Comparison of ENCODE assay signal across 9 mouse cellular contexts in the genomic region with DNA sequence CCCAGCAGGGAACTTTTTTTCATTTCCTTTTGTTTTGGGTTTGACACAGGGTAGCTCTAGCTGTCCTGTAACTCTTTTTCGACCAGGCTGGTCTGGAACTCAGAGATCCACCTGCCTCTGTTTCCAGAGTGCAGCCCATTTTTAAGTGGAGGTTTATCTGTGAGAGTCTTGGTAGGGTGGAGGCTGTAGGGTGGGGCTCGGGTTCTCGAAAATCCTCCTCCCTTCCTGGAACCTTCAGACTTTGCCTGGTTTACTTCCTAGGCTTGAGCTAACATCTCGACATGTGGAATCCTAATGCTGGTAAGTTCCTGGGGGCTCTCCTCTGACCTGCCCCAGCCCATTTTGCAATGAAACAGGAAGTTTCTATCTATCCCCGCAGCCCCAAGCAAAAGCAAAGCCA. TPM values are rescaled to one million over a fixed set of nuclear protein-coding genes. Genes with fewer than 3 reads are reported as not detected.
DNase-seq lines count a peak whose midpoint lies in the region; ATAC-seq lines count a peak whose summit lies in the region.
"Had no signal": no experiment of that assay in that cellular context is flagged by ENCODE, and none has a peak within 500 bp of the region (broad histone marks: within the 10 kb centered on the region; RNA-seq: fewer than 3 reads in every experiment).

No protein-coding gene starts in this region.

- H3K36me3 ChIP-seq in kidney, embryonic 16.5 days (ENCODE audit: insufficient read depth, low read length), result peaks cover 5% of the 10 kb centered on the region; the same call in 1 of the 2 replicates
- no peaks in the 10 kb centered on the region for H3K36me3 ChIP-seq in hindbrain, embryonic 16.5 days (ENCODE audit: control insufficient read depth, insufficient read depth, low read length)
- H3K36me3 ChIP-seq in midbrain, embryonic 16.5 days (ENCODE audit: control insufficient read depth, insufficient read depth, low read length), result peaks cover 7% of the 10 kb centered on the region

- H3K9ac ChIP-seq in kidney, embryonic 16.5 days (replicated peaks; ENCODE audit: low read length), result peak overlapping the region; percentile 58; the same call in 1 of the 2 replicates
- no peak overlapping the region for H3K9ac ChIP-seq in hindbrain, embryonic 16.5 days (ENCODE audit: low read depth, low read length)
- H3K9ac ChIP-seq in midbrain, embryonic 16.5 days (ENCODE audit: low read depth, low read length), result no peak overlapping the region

- H3K4me3 ChIP-seq in kidney, embryonic 16.5 days (ENCODE audit: low read length), result peak overlapping the region; percentile 50; the same call in 1 of the 2 replicates
- no peak overlapping the region for H3K4me3 ChIP-seq in hindbrain, embryonic 16.5 days (ENCODE audit: low read length)
- H3K4me3 ChIP-seq in midbrain, embryonic 16.5 days (ENCODE audit: low read depth, low read length), result peak overlapping the region; percentile 49; the same call in 1 of the 2 replicates

- peaks cover 20% of the 10 kb centered on the region for H3K4me1 ChIP-seq in kidney, embryonic 16.5 days (ENCODE audit: insufficient read depth, low read length)
- peaks cover 14% of the 10 kb centered on the region for H3K4me1 ChIP-seq in hindbrain, embryonic 16.5 days (ENCODE audit: control insufficient read depth, insufficient read depth, low read depth, low read length)
- H3K4me1 ChIP-seq in midbrain, embryonic 16.5 days (ENCODE audit: control insufficient read depth, insufficient read depth, low read length), result peaks cover 17% of the 10 kb centered on the region

- H3K27me3 ChIP-seq in kidney, embryonic 16.5 days (ENCODE audit: insufficient read depth, low read length), result no peaks in the 10 kb centered on the region
- H3K27me3 ChIP-seq in hindbrain, embryonic 16.5 days (replicated peaks; ENCODE audit: control insufficient read depth, insufficient read depth, low read length), result no peaks in the 10 kb centered on the region
- H3K27me3 ChIP-seq in midbrain, embryonic 16.5 days (ENCODE audit: control insufficient read depth, insufficient read depth, low read depth, low read length), result no peaks in the 10 kb centered on the region

- peak overlapping the region; percentile 58 for H3K4me2 ChIP-seq in kidney, embryonic 16.5 days (replicated peaks; ENCODE audit: low read depth, low read length)
- peak overlapping the region; percentile 71 for H3K4me2 ChIP-seq in hindbrain, embryonic 16.5 days (ENCODE audit: low read length)
- H3K4me2 ChIP-seq in midbrain, embryonic 16.5 days (ENCODE audit: low read length), result peak overlapping the region; percentile 61

- no peaks in the 10 kb centered on the region for H3K9me3 ChIP-seq in kidney, embryonic 16.5 days (ENCODE audit: low read length)
- no peaks in the 10 kb centered on the region for H3K9me3 ChIP-seq in hindbrain, embryonic 16.5 days (ENCODE audit: control insufficient read depth, low read length)
- H3K9me3 ChIP-seq in midbrain, embryonic 16.5 days (replicated peaks; ENCODE audit: control insufficient read depth, low read length, poor library complexity, severe bottlenecking), result no peaks in the 10 kb centered on the region

- no peak for DNase-seq in kidney, postnatal 25 days
- DNase-seq in c-Kit-positive CD71-positive TER-119-negative erythroid progenitor cells, embryonic 14.5 days (ENCODE audit: low read depth), result peak; percentile 82
- no peak for DNase-seq in layer of hippocampus, postnatal 36 days
- no peak for DNase-seq in T-cell, adult 2 months (ENCODE audit: low spot score)
- no peak for DNase-seq in ovary, postnatal 10 days (ENCODE audit: low spot score)

- H3K27ac ChIP-seq in kidney, embryonic 16.5 days (ENCODE audit: low read length), result no peak overlapping the region
- H3K27ac ChIP-seq in hindbrain, embryonic 16.5 days (ENCODE audit: low read depth, low read length), result no peak overlapping the region
- no peak overlapping the region for H3K27ac ChIP-seq in midbrain, embryonic 16.5 days (ENCODE audit: low read length)

- ATAC-seq in kidney, embryonic 16.5 days (ENCODE audit: low FRiP score, low TSS enrichment), result no peak
- no peak for ATAC-seq in hindbrain, embryonic 16.5 days
- ATAC-seq in midbrain, embryonic 16.5 days, result no peak

- WGBS in kidney, embryonic 16.5 days, result 65% methylated on average over 5 of the region's 5 CpGs
- WGBS in hindbrain, embryonic 16.5 days, result 68% methylated on average over 5 of the region's 5 CpGs
- WGBS in midbrain, embryonic 16.5 days, result 73% methylated on average over 5 of the region's 5 CpGs

RNA-seq across cellular contexts. Expression of gene Prr13, which starts 1.0 kb away (rescaled TPM):
- 81.5 and 94.9 TPM in 2 replicates for polyA plus RNA-seq in kidney, embryonic 16.5 days (2015; fragmentation: Nextera tagmentation; extraction: Ambion mirVana)
- polyA plus RNA-seq in hindbrain, embryonic 16.5 days (2015; fragmentation: Nextera tagmentation; extraction: Ambion mirVana), result 83.3 and 98.7 TPM in 2 replicates
- 106 and 109 TPM in 2 replicates for polyA plus RNA-seq in midbrain, embryonic 16.5 days (2015; fragmentation: Nextera tagmentation; extraction: Ambion mirVana)
- total RNA-seq in layer of hippocampus, postnatal 36 days (2021), result 10 to 100 TPM; 40.6 to 41.0 TPM

RNA-seq across cellular contexts. Expression of gene Pcbp2, which starts 10.5 kb away (rescaled TPM):
- 209 and 212 TPM in 2 replicates for polyA plus RNA-seq in kidney, embryonic 16.5 days (2015; fragmentation: Nextera tagmentation; extraction: Ambion mirVana)
- polyA plus RNA-seq in hindbrain, embryonic 16.5 days (2015; fragmentation: Nextera tagmentation; extraction: Ambion mirVana), result 120 TPM in 2 replicates
- 105 and 121 TPM in 2 replicates for polyA plus RNA-seq in midbrain, embryonic 16.5 days (2015; fragmentation: Nextera tagmentation; extraction: Ambion mirVana)
- total RNA-seq in layer of hippocampus, postnatal 36 days (2021), result 100 to 1,000 TPM; 448 to 513 TPM

RNA-seq across cellular contexts. Expression of gene Amhr2, which starts 14.7 kb away (rescaled TPM):
- 1.7 and 2.0 TPM in 2 replicates for polyA plus RNA-seq in kidney, embryonic 16.5 days (2015; fragmentation: Nextera tagmentation; extraction: Ambion mirVana)
- polyA plus RNA-seq in hindbrain, embryonic 16.5 days (2015; fragmentation: Nextera tagmentation; extraction: Ambion mirVana), result 0.10 and 0.30 TPM in 2 replicates
- polyA plus RNA-seq in midbrain, embryonic 16.5 days (2015; fragmentation: Nextera tagmentation; extraction: Ambion mirVana), result 0.15 and 0.26 TPM in 2 replicates
- total RNA-seq in layer of hippocampus, postnatal 36 days (2021), result under 1 TPM; 0.42 to 0.51 TPM
- polyA plus RNA-seq: limb, embryonic 11.5 days had no signal

RNA-seq across cellular contexts. Expression of gene Gm10337, which starts 43.7 kb away (rescaled TPM):
- polyA plus RNA-seq in kidney, embryonic 16.5 days (2015; fragmentation: Nextera tagmentation; extraction: Ambion mirVana), result 6.7 TPM in 1 of 2 replicates, not detected in the other
- 8.1 and 21.8 TPM in 2 replicates for polyA plus RNA-seq in hindbrain, embryonic 16.5 days (2015; fragmentation: Nextera tagmentation; extraction: Ambion mirVana)
- 12.6 TPM in 1 of 2 replicates, not detected in the other for polyA plus RNA-seq in midbrain, embryonic 16.5 days (2015; fragmentation: Nextera tagmentation; extraction: Ambion mirVana)
- total RNA-seq in layer of hippocampus, postnatal 36 days (2021), result not detected
- polyA plus RNA-seq: limb, embryonic 11.5 days had no signal

RNA-seq across cellular contexts. Expression of gene Sp1, which starts 53.9 kb away (rescaled TPM):
- 10.6 and 11.3 TPM in 2 replicates for polyA plus RNA-seq in kidney, embryonic 16.5 days (2015; fragmentation: Nextera tagmentation; extraction: Ambion mirVana)
- polyA plus RNA-seq in hindbrain, embryonic 16.5 days (2015; fragmentation: Nextera tagmentation; extraction: Ambion mirVana), result 3.4 and 3.5 TPM in 2 replicates
- 3.1 and 3.5 TPM in 2 replicates for polyA plus RNA-seq in midbrain, embryonic 16.5 days (2015; fragmentation: Nextera tagmentation; extraction: Ambion mirVana)
- total RNA-seq in layer of hippocampus, postnatal 36 days (2021), result 10 to 100 TPM; 22.4 to 23.1 TPM
